Mouse (Mus musculus) thymus, adult 2 months (tissue): ENCODE measurements around the gene Sp1.

Experiments
- CTCF ChIP-seq: fragments of 200-500 bp; IDR thresholded peaks from 2 replicates; pipeline ENCODE4 v1.5.1; 2012; ENCODE audit warnings: mild to moderate bottlenecking, control low read depth, low read length, moderate library complexity, borderline replicate concordance; ENCODE audit not compliant: control insufficient read depth, poor library complexity, insufficient read depth; ENCODE audit errors: extremely low read depth
- POLR2A ChIP-seq: fragments of 200-500 bp; IDR thresholded peaks from 2 replicates; pipeline ENCODE4 v1.6.1; 2012; ENCODE audit warnings: mild to moderate bottlenecking, low read length, control low read depth, moderate library complexity; ENCODE audit not compliant: control insufficient read depth, poor library complexity, insufficient read depth; ENCODE audit errors: extremely low read depth

DNA sequence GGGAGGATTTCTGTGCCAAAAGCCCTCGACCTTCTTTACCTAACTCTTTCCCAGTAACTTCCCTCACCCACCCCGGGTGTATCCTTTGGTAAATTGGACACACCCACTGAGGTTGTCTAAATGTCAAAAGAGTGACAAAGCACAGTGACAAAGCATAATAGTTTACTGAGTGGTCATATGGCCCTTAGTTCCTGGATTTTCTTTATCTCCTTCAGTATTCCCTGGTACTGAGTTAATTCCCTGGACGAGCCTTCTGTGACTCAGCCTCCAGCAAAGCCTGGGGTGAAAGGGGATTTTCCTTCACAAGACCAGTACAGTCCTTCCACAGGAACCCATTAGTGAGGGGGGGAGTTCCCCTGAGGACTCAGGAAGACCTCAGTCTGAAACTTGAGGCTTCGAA is 55.0 kb downstream of the Sp1 start:
- TF ChIP-seq CTCF, result no peak
- no peak for TF ChIP-seq POLR2A
